Mouse (Mus musculus) heart, embryonic 15.5 days (tissue): ENCODE results near the gene Tac2. TPM values are rescaled to one million over a fixed set of nuclear protein-coding genes. Genes with fewer than 3 reads are reported as not detected.

Experiments
- ATAC-seq: fragments of 200-750 bp; cut with Nextera tagmentation; replicated peaks from 2 replicates; pipeline ENCODE4 v1.8.0; 2017; ENCODE audit warnings: low read depth, moderate TSS enrichment; ENCODE audit not compliant: insufficient number of reproducible peaks, insufficient read depth, low FRiP score
- H3K27ac ChIP-seq: fragments of 300-500 bp; sonication (generic); 2 replicates; pipeline ENCODE4 v1.5.1; 2015; ENCODE audit warnings: mild to moderate bottlenecking, inconsistent platforms
- H3K27me3 ChIP-seq: fragments of 300-500 bp; sonication (generic); 2 replicates; pipeline ENCODE4 v1.6.1; 2015; ENCODE audit warnings: inconsistent platforms
- H3K36me3 ChIP-seq: fragments of 300-500 bp; sonication (generic); 2 replicates; pipeline ENCODE4 v1.6.1; 2015; ENCODE audit warnings: mild to moderate bottlenecking, inconsistent platforms
- H3K4me1 ChIP-seq: fragments of 300-500 bp; sonication (generic); replicated peaks from 2 replicates; pipeline ENCODE4 v1.6.1; 2015; ENCODE audit warnings: inconsistent platforms
- H3K4me2 ChIP-seq: fragments of 300-500 bp; sonication (generic); 2 replicates; pipeline ENCODE4 v1.6.1; 2015; ENCODE audit warnings: inconsistent platforms, mild to moderate bottlenecking, moderate library complexity
- H3K4me3 ChIP-seq: fragments of 300-500 bp; sonication (generic); 2 replicates; pipeline ENCODE4 v1.5.1; 2015; ENCODE audit warnings: mild to moderate bottlenecking, inconsistent platforms
- H3K9ac ChIP-seq: fragments of 300-500 bp; sonication (generic); 2 replicates; pipeline ENCODE4 v1.6.1; 2015; ENCODE audit warnings: mild to moderate bottlenecking, inconsistent platforms
- H3K9me3 ChIP-seq: fragments of 300-500 bp; sonication (generic); replicated peaks from 2 replicates; pipeline ENCODE4 v1.6.1; 2016; ENCODE audit warnings: inconsistent platforms
- WGBS: fragments of 180-500 bp; shearing (Covaris S2); methylation state at CpG from one replicate; pipeline ENCODE4 v1.1.7; 2015; ENCODE audit warnings: mixed read lengths; 5-methylcytosine and 5-hydroxymethylcytosine counted together
- polyA plus RNA-seq: library from polyadenylated mRNA; unstranded; fragments of >200 nt; fragmentation: Nextera tagmentation; extraction: Ambion mirVana; gene quantifications from 2 replicates; pipeline ENCODE4 v1.2.1, GENCODE M21; 2015

Gene Tac2
- 0.43 and 0.64 TPM in 2 replicates for polyA plus RNA-seq

DNA sequence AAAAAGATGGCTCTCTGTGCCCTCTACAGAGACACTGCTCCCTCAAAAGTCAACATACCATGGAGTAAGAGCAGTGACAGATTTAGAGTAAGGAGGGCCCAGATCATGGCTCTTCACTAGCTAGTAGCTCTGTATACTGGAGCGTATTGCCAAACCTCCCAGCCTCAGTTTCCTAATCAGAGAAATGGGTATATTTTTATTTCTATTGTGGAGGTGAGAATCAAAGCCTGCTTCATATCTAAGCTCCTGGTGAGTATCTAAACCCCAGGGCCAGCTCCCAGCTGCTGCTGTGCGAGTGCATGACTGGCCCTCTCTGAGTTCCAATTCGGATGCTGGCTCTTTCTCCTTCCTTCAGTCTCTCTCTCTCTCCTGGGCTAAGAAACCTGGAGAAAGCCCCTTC, at the start of gene Tac2:
Gene Tac2 (plus strand): TSS at position 301 of the 400 bp plus-strand sequence.
- peaks cover 51% of the 10 kb centered on the region for H3K27me3 ChIP-seq
- no peak within 1 kb of the TSS for H3K4me3 ChIP-seq
- no peak within 1 kb of the TSS for H3K27ac ChIP-seq
- 84% methylated on average over 3 of the region's 3 CpGs for WGBS
- no peak within 1 kb of the TSS for H3K9ac ChIP-seq
- no peaks in the 10 kb centered on the region for H3K9me3 ChIP-seq
- H3K4me1 ChIP-seq = peaks cover 11% of the 10 kb centered on the region
- no peak for ATAC-seq
- H3K36me3 ChIP-seq = no peaks in the 10 kb centered on the region
- H3K4me2 ChIP-seq = no peak within 1 kb of the TSS

DNA sequence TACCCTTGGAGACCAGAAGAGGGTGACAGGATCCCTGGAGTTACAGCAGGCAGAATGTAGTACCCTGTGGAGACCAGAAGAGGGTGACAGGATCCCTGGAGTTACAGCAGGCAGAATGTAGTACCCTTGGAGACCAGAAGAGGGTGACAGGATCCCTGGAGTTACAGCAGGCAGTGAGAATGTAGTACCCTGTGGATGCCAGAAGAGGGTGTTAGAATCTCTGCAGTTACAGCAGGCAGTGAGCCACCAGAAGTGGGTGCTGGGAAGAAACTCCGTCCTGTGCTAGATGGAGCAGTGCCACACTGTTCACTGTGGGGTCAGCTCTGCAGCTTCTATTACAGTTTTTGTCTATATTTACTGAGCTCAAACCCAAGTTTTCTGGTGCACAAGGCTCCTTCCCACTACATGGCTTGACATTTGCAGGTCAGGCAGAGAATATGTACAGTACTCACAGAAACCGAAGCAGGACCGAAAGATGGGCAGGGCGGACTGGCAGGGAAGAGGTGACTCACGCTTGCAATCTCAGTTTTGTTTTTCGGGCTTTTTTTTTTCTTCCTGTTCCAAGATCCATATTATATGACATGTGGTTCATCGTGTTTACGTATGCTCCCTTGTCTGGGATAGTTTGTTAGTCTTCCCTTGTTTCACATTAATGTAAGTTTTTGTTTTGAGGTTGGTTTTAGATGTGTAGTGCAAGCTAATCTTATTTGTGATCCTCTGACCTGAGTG, 49.3 kb upstream of the Tac2 start:
- Histone ChIP-seq H3K4me3 (no peak overlapping the region), H3K27me3 (no peaks in the 10 kb centered on the region), H3K9ac (no peak overlapping the region), H3K27ac (peak overlapping the region; percentile 62), H3K36me3 (no peaks in the 10 kb centered on the region), H3K4me1 (peaks cover 20% of the 10 kb centered on the region), H3K4me2 (peak overlapping the region; percentile 29; the same call in 1 of the 2 replicates), H3K9me3 (no peaks in the 10 kb centered on the region)
- no peak; the same call in 1 of the 2 replicates for ATAC-seq
- WGBS = 74% methylated on average over 8 of the region's 8 CpGs

DNA sequence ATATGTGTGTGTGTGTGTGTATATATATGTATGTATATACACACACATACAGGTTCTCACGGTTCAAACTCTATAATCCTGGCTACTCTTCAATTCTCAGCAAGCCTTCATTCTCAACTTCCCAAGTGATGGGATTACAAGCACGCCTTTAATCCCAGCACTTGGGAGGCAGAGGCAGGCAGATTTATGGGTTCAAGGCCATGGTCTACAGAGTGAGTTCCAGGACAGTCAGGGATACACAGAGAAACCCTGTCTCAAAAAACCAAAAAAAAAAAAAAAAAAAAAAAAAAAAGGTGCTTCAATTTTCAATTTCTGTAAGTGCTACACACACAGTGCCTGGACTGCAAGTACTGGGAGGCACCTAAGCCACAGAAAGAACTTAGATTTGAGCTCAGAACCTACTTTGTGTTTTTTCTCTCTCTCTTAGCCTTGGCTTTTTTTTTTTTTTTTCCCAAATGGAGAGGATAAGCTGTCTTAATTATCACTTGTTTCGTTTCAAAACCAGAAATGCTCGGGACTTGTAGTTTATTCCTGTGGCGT, 48.3 kb upstream of the Tac2 start:
- H3K4me2 ChIP-seq = peak overlapping the region; percentile 87
- H3K9me3 ChIP-seq = no peaks in the 10 kb centered on the region
- 45% methylated on average over 5 of the region's 5 CpGs for WGBS
- H3K36me3 ChIP-seq = no peaks in the 10 kb centered on the region
- no peak overlapping the region for H3K9ac ChIP-seq
- H3K4me3 ChIP-seq = peak overlapping the region; percentile 70
- H3K4me1 ChIP-seq = peaks cover 20% of the 10 kb centered on the region
- H3K27me3 ChIP-seq = no peaks in the 10 kb centered on the region
- ATAC-seq = no peak
- peak overlapping the region; percentile 74 for H3K27ac ChIP-seq

DNA sequence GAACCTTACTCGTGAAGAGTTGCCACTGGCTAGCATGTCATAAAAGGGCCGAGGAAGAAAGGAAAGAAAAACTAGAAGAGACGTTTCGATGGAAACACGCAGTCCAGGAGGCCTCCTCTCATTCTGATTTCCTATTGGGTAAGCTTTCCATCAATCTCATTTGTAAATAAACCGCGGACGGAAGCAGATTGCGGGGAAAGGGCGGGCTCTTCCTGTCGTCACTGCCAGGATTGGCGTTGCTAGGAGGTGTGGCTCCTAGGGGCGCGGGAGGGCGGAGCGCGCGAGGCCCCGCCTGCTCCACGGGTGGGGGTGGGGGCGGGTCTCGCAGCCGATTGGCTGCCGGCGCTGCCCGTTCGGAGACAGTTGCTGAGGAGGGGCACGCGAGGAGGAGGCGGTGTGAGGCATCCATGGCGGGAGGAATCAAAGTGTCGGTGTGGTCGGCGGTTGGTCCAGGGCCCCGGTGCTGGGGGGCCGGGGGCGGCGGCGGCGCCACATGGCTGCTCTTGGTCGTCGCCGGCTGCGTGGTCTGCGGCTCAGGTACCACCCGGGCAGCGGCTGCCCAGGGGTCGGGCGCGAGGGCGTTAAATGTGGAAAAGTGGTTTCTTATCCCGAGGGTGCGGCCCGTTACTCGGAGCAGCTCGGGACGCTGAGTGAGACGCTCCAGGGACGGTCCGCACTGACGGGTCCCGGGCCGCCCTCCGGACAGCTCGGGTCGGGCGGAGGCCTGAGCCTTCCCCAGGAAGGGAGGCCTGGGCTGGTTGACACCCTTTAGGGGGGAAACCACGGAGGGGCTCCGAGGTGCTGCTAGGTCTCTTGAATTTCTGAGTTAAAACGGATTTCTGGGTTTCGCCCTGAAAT, 47.4 kb upstream of the Tac2 start:
- Histone ChIP-seq H3K36me3 (no peaks in the 10 kb centered on the region), H3K27ac (peak overlapping the region; percentile 74), H3K27me3 (no peaks in the 10 kb centered on the region), H3K4me1 (peaks cover 20% of the 10 kb centered on the region), H3K9me3 (no peaks in the 10 kb centered on the region), H3K4me2 (peak overlapping the region; percentile 87), H3K9ac (peak overlapping the region; percentile 63), H3K4me3 (peak overlapping the region; percentile 70)
- WGBS = under 1% methylated on average over 71 of the region's 71 CpGs
- peak; percentile 95 for ATAC-seq

DNA sequence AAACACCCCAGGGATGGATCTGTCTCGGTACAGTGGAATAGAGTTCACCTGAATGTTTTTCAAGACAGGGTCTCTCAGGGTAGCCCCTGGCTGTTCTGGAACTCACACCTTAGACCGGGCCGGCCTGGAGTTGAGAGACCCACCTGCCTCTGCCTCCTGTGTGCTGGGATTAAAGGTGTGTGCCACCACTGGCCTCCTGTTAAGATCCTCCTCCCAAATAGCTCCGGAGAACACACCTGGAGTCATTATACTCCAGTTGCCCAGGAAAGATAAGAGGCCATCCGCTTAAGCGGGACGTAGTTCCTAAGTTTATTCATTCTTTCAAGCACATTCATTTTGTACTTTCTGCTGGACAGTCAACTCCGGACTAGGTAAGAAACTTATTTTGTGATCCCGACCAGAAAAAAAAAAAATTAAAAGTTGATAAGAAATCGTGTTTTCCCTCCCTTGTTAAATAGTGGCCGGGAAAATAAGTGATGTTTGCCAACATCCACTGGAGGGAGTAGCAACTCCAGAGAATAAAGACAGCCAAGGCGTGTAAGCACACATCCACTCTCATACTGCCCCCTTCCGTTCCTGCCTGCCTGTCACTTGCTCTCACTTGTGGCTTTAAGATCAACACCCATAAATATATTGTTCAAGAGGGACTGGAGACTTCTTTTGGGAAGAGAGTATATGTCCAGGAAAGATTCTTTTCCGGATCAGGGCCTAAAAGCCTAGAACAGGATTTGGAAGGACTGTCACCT, 46.5 kb upstream of the Tac2 start:
- peak overlapping the region; percentile 87 for H3K4me2 ChIP-seq
- H3K4me1 ChIP-seq = peaks cover 20% of the 10 kb centered on the region
- peak overlapping the region; percentile 63 for H3K9ac ChIP-seq
- peak overlapping the region; percentile 70 for H3K4me3 ChIP-seq
- H3K27ac ChIP-seq = peak overlapping the region; percentile 62; the same call in 1 of the 2 replicates
- H3K27me3 ChIP-seq = no peaks in the 10 kb centered on the region
- no peaks in the 10 kb centered on the region for H3K9me3 ChIP-seq
- WGBS = 4% methylated on average over 14 of the region's 14 CpGs
- H3K36me3 ChIP-seq = no peaks in the 10 kb centered on the region
- ATAC-seq = no peak

DNA sequence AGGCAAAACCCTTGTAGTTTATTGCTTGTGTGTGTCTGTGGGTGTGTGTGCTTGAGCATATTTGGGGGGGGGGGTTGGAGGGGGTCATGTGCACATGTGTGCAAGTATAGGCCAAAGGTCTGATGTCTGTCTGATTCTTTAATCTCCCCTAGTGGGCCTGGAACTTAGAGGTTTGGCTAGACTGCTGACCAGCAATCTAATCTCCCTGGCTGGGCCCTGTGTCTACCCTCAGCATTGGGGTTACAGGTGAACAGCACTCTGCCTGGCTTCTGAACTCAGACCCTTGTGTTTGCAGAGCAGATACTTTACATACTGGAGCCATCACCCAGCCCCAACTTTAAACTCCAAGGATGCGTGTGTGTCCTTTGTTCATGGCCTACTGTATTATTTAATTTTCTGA, 45.1 kb upstream of the Tac2 start:
- H3K9me3 ChIP-seq = no peaks in the 10 kb centered on the region
- WGBS = 84% methylated on average over 1 of the region's 1 CpGs

DNA sequence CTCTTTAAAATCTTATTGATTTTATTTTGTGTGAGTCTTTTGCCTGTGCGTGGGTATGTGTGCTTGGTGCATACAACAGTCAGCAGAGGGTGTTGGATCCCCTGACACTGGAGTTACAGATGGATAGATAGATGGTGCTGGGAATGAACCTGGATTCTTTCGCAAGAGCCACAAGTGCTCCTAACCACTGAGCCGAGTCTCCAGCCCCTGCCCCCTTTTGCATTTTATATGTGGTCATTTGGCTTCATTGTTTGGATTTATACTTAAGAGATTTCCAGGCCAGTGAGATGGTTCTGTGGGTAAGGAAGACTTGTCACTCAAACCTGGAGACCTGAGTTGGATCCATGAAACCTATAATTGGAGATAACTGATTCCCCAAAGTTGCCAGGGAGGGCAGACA, 44.4 kb upstream of the Tac2 start:
- no peaks in the 10 kb centered on the region for H3K9me3 ChIP-seq
- peaks cover 20% of the 10 kb centered on the region for H3K4me1 ChIP-seq
- 81% methylated on average over 3 of the region's 3 CpGs for WGBS
- H3K27me3 ChIP-seq = no peaks in the 10 kb centered on the region
- H3K36me3 ChIP-seq = no peaks in the 10 kb centered on the region
- H3K9ac ChIP-seq = no peak overlapping the region
- no peak overlapping the region for H3K4me2 ChIP-seq
- no peak overlapping the region for H3K4me3 ChIP-seq
- H3K27ac ChIP-seq = no peak overlapping the region
- ATAC-seq = no peak

More for the DNA sequence above, 45.1 kb upstream of the Tac2 start:
- no peaks in the 10 kb centered on the region for H3K36me3 ChIP-seq
- ATAC-seq = no peak
- H3K4me3 ChIP-seq = no peak overlapping the region
- H3K9ac ChIP-seq = no peak overlapping the region
- no peak overlapping the region for H3K27ac ChIP-seq
- H3K4me1 ChIP-seq = peaks cover 20% of the 10 kb centered on the region
- no peak overlapping the region for H3K4me2 ChIP-seq
- no peaks in the 10 kb centered on the region for H3K27me3 ChIP-seq

DNA sequence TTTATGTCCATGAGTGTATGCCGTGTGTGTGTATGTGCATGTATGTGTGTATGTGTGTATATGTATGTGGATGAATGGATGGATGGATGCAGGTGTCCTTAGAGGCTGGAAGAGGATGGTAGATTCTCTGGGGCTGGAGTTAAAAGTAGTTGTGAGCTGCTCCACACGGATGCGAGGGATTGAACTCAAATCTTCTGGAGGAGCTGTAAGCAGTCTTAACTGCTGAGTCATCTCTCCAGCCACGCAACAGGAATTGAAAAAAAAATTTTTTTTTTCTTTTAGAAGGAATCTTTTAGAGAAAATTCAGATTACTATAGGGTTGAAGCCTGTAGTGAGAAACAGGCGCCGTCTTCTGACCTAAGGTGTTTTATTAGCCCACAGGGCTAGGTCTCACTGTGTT, 41.4 kb upstream of the Tac2 start:
- WGBS = 79% methylated on average over 6 of the region's 6 CpGs
- no peaks in the 10 kb centered on the region for H3K9me3 ChIP-seq
- ATAC-seq = no peak

DNA sequence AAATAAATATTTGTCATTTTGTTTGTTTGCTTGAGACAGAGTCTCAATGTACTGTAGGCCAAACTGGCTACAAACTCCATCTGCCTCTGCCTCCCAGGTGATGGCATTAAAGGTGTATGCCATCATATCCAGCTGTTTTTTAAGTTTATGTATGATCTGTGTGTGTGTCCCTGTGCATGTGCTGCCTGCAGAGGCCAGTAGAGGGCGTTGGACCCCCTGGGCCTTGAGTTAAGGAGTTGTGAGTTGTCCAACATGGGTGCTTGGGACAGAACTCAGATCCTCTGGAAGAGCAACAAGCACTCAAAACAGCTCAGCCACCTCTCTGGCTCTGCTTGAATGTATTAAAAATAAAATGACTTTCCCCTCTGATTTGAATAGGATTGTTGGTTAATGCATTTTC, 33.2 kb upstream of the Tac2 start:
- H3K9me3 ChIP-seq = no peaks in the 10 kb centered on the region
- H3K27me3 ChIP-seq = no peaks in the 10 kb centered on the region
- no peak overlapping the region for H3K27ac ChIP-seq
- no peak overlapping the region for H3K9ac ChIP-seq
- H3K4me3 ChIP-seq = no peak overlapping the region
- ATAC-seq = no peak
- H3K4me1 ChIP-seq = 0 out of 2 replicates have a peak, but pooled peaks cover 3% of the 10 kb centered on the region
- peaks cover 29% of the 10 kb centered on the region; the same call in 1 of the 2 replicates for H3K36me3 ChIP-seq
- WGBS = 19% methylated on average over 1 of the region's 1 CpGs
- no peak overlapping the region for H3K4me2 ChIP-seq

More for the DNA sequence above, 41.4 kb upstream of the Tac2 start:
- Histone ChIP-seq H3K36me3 (no peaks in the 10 kb centered on the region), H3K27ac (no peak overlapping the region), H3K27me3 (no peaks in the 10 kb centered on the region), H3K4me1 (peaks cover 12% of the 10 kb centered on the region), H3K4me2 (no peak overlapping the region), H3K4me3 (no peak overlapping the region), H3K9ac (no peak overlapping the region)

DNA sequence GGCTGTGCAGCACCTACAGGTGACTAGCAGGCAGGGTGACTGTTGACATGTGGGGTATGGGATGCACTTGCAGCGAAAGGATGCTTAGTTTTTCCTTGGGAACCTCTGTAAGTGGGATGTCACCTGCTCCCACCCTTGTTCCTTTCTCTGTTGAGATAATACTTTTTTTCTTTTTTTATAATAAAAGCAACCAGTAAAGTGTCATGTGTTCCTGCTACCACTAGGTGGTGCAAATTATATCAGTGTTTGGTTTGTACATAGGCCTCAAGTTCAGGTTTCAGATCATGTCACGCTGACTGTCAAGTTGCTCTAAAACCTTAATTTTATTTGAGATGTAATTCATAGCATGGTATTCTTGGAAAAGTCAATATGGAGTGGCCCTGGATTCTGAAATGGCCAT, 29.6 kb upstream of the Tac2 start:
- no peaks in the 10 kb centered on the region for H3K4me1 ChIP-seq
- no peak overlapping the region for H3K4me2 ChIP-seq
- H3K4me3 ChIP-seq = no peak overlapping the region
- no peak overlapping the region for H3K27ac ChIP-seq
- H3K36me3 ChIP-seq = peaks cover 23% of the 10 kb centered on the region; the same call in 1 of the 2 replicates
- no peaks in the 10 kb centered on the region for H3K27me3 ChIP-seq
- H3K9me3 ChIP-seq = no peaks in the 10 kb centered on the region
- WGBS = 42% methylated on average over 2 of the region's 2 CpGs
- H3K9ac ChIP-seq = no peak overlapping the region
- ATAC-seq = no peak

DNA sequence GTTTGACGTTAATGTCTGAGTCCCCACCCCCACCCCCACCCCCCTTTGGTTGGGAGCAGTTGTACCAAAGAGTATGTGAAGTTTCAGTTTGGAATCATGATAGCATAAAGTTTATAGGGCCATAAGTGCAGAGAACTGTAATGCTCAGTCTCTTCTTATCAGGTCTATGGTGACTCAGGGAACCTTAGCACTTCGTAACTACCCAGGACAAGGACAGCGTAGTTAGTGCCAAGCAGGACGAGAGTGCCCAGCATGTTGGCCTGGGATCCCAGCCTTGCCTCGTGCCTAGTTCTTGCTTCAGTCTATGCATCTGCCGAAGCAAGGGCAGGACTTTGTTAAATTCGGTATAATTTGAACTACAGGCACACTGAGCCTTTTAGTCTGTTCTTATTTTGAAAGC, 28.5 kb upstream of the Tac2 start:
- Histone ChIP-seq H3K27ac (no peak overlapping the region), H3K4me2 (no peak overlapping the region), H3K4me1 (no peaks in the 10 kb centered on the region), H3K36me3 (peaks cover 17% of the 10 kb centered on the region; the same call in 1 of the 2 replicates), H3K27me3 (no peaks in the 10 kb centered on the region), H3K9ac (no peak overlapping the region), H3K4me3 (no peak overlapping the region), H3K9me3 (no peaks in the 10 kb centered on the region)
- no peak for ATAC-seq
- WGBS = 88% methylated on average over 7 of the region's 7 CpGs
